Mouse (Mus musculus) adrenal gland, postnatal 25 days (tissue): Measurements from ENCODE around the gene Stk39. TPM values are rescaled to one million over a fixed set of nuclear protein-coding genes. Genes with fewer than 3 reads are reported as not detected.

Source experiments
- DNase-seq: peaks from one replicate; pipeline ENCODE4 v3.0.0; 2021; ENCODE audit warnings: mixed read lengths
- total RNA-seq: library from RNA; stranded (reverse); gene quantifications from 2 replicates; pipeline ENCODE4 v1.2.3, GENCODE M21; 2021

Stk39 gene
- total RNA-seq, 1 experiment from 2014 or later: 68.8 TPM

DNA sequence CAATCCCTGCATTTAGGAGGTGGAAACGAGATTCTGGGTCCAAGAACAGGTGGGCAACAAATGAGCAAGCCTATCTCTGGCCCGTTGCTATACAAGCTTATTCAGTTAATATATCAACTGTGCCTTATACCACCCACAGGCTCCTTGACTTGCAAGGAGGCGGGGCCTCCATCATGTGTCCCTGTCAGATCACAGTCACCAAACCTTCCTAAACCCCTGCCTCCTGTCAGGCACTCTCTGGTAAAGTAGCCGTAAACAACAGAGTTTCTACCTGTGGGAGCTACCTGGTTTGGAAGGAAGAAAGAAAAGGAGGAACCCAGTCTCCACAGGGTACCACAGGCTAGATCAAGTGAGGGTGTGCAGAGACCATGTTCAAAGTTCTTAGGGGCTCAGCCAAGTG, 90.2 kb downstream of the Stk39 start:
- no peak for DNase-seq

GRCm38 (mm10) chr2:68381205-68381604, 90.9 kb downstream of the Stk39 start:
- DNase-seq: no peak

GRCm38 (mm10) chr2:68379631-68380030, 92.4 kb downstream of the Stk39 start:
- DNase-seq: no peak

- DNase-seq: no peak
Measured at GRCm38 (mm10) chr2:68378319-68378718, 93.7 kb downstream of the Stk39 start.

DNA sequence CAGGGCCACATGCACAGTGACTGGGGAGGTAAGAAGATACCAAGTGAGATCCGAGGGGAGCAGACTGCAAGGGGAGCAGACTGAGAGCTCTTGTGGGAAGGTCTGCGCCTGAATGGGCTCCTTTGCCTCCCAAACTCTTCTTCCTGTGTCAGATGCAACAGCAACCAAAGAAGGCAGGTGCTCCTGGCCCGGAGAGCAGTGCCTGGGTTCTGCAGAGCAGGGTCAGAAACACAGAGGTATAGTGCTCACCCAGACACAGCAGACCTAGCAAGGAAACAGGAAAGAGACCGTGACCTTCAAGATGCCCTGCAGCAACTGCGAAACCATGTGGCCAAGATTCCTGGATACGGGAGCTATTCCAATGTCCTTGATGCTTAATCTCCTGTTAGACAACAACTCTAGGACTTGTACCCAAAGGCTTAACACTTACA, 94.8 kb downstream of the Stk39 start:
- DNase-seq: no peak

DNA sequence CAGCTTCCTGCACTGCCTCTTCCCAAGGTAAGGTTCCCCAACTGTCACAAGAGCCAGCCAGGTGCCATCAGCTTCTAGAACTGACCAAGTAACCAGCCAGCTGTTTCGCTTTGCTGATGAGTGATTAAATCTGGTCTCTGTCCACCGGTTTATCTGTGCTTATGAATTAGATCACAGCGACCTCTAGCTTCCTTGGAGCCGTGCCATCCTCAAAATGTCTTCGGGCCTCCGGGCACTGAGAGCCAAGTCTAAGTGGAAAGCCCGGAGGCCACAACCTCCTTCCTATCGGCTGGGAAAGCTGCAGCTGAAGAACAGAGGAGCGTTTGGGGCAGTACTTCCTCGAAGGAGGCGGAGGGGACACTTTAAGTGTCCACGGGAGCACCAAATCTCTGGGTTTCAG, 95.4 kb downstream of the Stk39 start:
- DNase-seq: peak; percentile 80

DNA sequence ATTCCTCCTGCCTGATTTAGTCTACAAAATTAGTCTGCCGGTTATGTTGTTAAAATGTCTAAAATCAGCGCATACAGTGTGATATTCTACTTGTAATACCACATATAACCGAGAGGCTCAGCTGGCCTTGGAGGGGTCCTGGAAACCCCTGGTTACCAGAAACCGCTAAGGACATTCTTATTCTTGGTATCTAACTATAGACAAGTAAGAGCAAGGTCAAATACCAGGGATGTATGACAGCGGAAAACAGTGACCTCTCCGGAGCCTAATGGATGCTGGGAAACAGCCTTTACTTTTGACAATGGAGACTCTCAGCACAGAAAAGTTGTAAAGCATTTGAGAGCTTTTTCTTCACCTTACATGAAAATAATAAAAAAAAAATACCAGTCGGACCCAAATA, 97.9 kb downstream of the Stk39 start:
- DNase-seq: no peak

DNA sequence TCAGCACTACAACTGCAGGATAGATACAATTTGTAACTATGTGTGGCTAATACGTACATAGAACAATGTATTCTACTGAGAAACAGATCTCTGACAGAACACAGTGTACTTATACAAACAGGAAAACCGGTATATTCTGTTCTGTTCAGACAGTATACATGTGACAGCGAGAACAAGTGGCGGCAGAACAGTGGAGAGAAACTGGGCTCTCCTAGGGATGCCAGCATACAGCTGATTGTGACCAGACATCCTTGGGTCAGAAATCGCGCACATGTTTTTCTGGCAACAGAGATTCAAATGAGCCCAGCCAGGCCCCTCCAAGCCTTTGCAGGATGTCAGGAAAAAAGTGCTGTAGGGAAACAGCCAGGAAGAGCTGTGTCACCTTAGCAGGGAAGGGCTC, 100.2 kb downstream of the Stk39 start:
- DNase-seq: no peak

DNA sequence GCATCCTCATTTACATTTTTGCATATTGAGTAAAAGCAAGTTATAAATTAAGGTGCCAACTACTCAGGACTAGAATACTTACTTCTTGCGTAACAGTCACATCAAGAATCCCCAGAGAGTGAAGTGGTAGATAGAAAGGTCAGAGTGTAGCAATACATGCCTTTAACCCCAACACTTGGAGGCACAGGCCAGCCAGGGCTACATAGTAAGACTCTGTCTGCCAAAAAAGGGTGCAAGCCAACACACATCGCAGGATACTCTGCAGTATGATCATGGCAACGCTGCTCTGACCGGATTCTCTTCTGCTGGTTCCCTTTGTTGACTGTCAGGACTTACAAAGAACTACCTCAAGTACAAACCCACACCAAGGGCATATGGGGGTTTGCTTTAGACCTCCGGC, 101.7 kb downstream of the Stk39 start:
- no peak for DNase-seq

GRCm38 (mm10) chr2:68369080-68369479, 103.0 kb downstream of the Stk39 start:
- DNase-seq: no peak

DNA sequence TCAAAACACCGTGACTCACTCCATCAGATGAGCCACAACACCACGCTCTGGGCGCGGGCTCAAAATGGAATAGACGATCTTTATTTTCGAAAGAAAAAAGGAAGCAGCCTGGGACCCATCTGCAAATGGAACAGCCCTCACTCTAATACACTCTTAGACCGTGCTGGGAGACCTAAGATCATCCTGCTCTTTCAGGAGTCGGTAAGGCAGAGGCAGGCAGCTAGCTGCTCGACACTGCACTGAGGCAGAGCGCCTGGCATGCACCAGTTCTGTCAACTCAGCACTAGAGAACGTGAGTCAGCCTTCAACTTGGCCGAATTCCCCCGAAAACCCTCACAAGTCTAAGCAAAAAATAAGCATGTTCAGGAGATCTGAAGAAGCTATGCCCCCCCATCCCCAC, 104.1 kb downstream of the Stk39 start:
- DNase-seq: peak; percentile 62

- no peak for DNase-seq
Measured at GRCm38 (mm10) chr2:68366897-68367193, 105.2 kb downstream of the Stk39 start.

DNA sequence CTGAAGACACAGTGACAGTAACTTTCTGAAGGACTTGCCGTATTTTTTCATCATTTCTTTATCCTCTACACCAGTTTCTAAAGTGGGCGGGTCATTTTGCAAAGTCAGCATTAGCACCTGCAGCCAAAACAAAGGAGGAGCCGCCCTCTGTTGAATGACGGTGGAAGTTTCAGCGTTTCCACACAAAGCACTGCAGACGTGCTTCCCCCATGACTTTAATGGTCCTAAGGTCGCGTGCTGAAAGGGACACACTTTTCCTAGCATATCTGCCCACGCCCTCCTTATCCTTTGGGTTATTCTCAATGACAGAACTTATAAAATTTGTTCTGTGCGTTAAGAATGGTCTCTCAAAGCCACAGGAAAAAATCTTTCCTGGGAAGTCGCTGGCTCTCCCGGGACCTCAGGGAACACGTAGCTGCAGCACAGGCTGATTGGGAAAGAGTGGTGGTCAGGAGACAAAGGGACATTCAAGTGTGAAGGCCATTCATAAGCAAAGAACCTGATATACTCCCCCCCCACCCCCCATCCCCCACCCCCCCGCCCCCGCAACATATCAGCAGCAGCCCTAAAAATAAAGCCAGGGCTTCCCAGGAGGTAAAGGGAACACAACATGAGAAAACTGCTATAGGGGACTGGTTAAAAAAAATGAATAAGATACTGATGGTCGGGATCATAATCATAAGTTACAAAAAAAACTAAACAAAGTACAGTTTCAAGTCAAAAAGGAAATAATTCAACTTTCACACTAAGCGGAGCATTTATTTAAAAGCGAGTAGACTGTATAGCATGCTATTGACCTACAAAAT, 105.8 kb downstream of the Stk39 start:
- DNase-seq: no peak

DNA sequence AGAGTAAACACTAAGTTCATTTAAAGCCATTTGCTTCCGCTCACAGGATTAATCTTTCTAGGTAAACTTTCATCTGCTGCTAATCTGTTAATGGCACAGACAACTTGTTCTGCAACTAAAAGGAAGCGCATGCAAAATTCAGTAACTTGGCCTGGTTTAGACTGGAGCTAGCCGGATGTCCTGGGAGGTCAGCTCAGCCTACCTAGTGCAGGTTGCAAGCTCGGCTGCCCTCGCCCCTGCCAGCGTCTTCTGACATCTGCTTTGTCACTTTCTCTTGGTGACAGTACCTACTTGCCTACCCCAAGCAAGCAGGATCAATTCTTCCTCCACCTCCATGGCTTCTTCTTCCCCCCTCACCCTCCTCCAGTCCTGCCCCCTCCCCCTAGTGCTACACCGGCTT, 106.6 kb downstream of the Stk39 start:
- no peak for DNase-seq

DNA sequence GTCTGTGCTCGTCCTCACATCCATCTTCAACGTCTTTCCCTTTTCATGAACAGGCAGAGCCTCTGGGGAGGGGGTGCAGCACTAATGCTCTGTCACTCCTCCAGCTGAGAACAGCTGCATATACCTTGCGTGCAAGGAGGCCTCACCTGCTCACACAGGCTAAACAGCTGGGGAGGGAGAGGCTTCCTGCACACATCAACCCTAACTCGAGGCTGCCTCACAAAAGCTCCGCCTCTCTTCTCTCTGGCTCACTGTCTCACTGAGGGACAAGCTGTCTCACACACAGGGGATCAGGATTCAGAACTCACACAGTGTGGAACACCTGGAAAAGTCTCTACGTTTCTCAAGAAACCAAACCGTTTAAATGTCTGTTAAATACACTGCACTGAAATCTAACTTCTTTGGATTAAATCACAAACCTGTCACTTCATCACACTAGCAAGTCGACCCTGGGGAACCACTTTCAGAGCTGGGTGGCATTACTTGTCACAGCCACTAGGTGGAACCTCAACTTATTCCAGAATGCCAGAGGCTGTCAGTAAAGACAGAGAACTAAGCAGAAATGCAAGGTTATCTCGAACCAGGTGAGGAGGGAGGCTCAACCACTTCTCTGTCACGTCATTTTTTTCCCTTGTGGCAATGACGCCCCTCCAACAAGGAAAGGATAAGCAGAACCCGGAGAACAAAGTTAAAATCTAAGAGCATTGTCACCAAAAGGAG, 107.7 kb downstream of the Stk39 start:
- peak; percentile 26 for DNase-seq

DNA sequence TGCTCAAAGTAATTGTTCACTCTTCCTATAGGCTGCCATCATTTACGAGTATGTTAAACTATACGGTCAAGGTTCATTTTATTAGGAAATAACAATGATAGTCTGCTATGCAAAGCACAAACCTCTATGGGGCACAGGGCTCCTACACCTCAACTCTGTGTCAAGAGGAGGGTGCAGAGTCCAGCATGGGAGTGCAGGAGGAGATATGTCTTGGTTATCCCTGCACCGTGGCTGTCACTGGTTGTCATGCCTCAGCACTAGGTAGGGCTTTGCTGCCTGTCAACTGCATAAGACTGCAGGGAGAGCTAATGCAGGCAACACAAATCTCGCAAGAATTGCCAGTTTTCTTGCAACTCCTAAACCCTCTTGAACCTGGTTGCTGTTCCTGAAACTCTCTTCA, 108.9 kb downstream of the Stk39 start:
- DNase-seq: no peak

DNA sequence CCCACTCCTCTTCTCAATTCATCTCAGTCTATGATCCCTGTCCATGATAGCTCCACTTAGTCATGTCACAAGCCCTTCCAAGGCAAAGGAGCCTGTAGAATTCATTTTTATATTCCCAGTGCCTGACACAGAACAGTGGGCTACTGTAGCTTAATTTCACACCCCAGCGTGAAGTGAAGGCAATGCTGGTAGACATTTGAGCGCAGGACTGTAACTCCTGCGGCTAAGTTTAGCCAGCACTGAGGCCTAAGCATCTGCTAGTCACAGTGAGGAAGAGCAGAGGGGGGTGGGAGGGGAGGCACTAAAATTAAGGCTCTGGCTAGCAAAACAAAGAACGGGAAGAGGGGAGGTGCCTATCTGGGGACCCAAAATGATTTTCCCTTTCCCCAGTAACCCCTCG, 110.4 kb downstream of the Stk39 start:
- no peak for DNase-seq

DNA sequence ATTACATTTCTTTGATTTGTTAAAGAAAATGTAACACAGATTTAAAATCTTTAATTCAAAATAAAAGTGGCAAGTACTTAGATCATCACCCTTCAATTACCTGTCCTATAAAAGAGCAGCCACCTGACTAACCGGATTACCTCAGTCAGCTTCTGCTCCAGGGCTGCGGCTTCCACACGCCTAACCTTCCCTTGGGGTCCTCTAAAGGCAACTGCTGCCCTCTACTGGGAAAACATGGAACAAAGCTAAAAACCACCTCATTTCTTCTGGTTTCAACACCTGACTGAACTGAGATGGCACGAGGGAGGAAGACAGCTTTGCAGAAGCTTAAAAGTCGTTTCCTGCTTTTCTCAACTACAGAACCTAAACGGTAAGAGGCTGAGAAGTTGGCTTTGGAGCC, 121.4 kb downstream of the Stk39 start:
- DNase-seq: peak; percentile 35

DNA sequence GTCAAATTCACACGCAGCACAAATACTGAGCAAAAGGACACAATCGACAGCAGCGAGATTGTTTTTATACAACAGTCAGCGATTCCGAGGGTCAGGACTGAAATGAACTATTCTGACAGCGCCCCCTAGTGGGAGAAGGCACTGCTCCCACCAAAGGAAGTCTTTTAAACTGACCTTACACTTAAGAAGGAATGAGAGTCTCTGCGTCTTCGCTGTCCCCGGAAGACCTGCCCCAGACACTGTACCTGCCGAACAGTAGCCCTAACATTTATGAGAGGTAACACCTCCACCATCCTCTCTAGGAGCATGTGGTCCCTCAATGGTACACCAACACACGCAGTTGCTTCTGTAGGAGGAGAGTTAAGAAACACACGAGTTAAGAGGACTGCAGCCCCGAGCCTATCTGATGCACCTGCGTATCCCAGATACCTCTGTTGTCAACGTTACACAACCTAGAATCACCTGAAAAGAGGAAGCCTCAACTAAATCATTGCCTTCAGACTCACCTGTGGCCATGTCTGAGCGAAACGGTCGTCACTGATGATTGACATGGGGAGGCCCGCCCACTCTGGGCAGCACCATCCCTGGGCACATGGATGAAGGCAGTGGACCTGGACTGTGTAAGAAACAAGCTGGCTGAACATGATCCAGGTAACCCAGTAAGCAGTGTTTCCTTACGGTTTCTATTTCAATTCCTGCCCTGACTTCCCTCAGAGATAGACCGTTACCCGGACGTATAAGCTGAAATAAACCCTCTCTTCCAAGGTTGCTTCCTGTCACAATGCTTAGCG, 122.3 kb downstream of the Stk39 start:
- peak; percentile 78 for DNase-seq

DNA sequence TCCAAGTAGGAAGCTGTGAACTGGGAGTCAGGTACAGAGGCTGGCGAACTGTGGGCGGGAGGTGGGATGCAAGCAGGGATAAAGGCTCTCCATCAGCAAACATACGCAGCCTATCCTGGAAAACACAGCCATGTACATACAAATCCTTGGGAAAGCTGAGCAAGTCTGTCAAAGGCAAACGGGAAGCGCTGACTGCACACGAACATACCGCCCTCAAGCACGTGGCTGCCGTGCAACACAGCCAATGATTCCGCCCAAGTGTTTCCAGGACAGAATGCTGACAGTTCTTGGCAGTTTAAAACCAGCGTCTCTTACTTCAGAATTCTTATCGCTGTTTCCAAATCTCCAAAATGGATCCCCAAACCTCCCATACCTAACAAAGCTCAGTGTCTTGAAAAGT, 123.1 kb downstream of the Stk39 start:
- no peak for DNase-seq

DNA sequence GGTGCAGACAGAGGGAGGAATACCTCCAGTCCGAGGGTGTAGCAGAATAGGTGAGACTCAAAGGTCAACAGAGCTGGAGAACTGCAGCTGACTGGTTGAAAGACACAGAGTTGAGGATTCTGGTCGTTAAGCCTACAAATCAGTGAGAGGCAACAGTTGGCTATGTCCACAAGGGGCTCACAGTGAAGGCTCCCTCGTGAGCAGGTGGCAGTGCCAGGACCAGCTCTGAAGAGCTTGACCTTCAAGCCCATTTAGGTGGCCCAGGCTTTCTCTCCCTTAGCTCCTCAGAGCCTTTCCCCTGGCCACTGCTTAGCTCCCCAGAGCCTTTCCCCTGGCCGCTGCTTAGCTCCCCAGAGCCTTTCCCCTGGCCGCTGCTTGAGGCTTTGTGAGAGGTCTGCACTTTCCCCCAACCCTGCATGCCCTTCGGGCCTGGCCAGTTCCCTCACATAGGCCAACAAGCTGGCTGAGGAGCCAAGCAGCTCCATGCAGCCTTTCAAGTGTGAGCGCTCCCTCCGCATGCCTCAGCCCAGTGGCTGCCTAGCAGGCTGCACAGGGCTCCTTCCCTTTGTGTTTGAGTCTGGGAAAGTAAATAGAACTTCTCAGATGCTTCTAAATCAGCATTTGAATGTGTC, 125.3 kb downstream of the Stk39 start:
- DNase-seq: no peak

DNA sequence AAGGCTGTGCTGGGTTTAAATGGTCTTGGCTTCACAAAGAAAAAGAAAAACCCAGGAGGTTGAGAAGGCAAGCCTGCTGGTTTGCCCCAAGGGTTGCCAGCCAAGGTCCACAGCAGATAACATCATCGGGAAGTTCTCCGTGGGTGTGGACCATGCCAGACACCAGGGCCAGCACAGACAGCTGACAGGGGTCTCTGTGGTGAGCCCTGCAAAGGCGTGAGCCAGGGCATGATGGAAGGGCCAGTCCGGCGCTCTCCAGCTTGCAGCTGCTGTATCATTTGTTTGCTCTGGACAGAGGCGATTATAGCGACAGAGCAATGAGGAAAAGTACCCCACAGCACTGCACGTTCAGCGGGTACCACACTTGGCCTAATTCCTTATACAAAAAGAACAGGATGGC, 126.8 kb downstream of the Stk39 start:
- no peak for DNase-seq

DNA sequence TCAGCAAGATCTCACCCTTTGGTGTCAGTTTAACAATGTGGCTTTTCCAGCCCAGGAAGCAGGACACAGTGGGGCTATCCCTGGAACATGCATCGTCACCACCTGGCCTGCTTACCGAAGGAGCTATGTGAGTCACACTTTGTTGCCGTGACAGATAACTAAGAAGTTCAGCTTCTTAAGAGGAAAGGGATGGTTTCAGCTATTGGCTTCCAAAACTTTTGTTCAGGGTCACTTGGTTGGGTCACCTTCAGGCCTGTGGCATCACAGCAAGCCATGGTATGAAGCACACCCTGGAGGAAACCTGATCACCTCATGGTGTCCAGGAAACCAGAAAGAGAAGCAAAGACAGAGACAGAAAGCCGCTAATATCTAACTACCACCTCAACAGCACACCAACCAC, 128.3 kb downstream of the Stk39 start:
- no peak for DNase-seq
